Mouse (Mus musculus) thymus, postnatal 36 days (tissue): Measurements from ENCODE around the gene Twist1.

Experiments used
- DNase-seq, 2 experiments: peaks; one replicate each; pipeline ENCODE4 v3.0.0; 2022; ENCODE audit warnings: mixed read lengths in 2 of 2

The Twist1 gene

DNA sequence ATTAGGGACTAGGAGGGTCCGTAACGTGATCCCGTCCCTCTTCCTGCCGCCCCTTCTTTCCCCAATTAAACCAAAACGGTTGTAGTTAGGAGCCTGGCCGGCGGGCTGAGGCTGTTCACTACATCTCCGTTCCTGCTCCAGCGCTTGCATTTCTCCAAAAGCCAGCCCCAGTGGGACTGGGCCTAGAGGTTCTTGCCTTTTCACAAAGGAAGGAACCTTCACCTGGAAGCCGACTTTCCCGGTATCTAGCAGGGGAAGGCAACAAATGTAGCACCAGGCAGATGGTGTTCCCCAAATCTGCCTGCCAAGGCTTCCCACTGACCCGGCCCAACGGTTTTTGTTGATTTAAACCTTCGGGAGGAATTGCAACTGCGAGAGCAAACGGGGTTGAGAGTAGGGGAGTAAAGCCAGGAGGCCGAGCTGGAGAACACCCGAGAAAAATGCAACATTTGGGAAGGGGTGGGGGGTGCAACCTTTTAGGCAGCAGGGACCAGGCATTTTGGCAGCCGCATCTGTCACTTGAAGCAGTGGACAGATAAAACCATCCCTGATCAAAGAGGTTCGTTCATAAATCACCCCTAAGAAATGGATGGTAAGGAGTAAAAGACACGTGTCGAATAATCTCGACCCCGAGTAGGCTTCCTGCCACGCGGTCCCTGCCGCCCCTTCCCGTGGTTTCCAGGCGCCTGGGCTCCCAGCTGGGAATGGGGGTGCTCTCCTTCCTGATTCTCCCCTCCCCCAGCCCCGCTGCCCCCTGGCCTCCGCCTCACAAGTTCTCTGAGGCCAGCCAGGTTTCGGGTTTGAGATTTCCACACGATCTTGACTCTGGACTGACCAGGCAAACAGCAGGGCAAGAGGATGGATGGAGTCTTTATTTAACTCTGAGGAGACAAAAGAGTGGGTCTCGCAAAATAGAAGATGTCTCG lies 9.3 kb downstream of the Twist1 start:
- DNase-seq = no peak

DNA sequence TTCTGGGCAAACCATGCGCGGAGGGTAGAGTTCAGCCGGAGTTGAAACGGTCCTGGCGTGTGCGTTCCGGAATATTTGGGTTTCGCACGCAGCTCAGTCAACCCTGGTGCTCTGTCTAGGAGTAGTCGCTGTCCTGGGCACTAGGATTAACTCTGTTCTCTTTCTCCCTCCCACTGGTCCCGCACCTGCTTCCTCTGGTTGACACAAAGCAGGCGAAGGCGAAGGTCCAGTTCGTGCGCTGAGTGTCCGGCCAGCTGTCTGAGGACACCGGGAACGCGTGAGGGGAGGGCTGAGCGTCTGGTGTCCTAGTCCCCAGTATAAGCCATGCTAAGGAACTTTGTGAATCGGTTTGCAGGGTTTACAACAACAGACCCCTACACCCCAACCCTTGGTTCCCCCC lies 10.0 kb downstream of the Twist1 start:
- no peak for DNase-seq

- DNase-seq = no peak
Observed at GRCm38 (mm10) chr12:33968041-33968897, 10.8 kb downstream of the Twist1 start.

DNA sequence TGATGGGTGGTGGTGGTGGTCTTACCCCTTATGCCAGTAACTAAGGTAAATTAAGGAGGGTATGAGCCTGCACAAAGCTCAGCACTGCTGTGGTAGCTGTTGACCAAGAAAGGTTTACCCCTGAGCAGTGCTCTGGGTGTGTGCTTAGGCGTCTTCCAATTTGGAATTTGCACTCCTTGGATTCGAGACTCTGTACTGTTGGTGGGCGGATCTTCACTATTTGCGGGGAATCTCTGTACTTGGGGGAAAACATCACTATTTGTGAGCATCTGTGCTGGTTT lies 11.4 kb downstream of the Twist1 start:
- DNase-seq = no peak

DNA sequence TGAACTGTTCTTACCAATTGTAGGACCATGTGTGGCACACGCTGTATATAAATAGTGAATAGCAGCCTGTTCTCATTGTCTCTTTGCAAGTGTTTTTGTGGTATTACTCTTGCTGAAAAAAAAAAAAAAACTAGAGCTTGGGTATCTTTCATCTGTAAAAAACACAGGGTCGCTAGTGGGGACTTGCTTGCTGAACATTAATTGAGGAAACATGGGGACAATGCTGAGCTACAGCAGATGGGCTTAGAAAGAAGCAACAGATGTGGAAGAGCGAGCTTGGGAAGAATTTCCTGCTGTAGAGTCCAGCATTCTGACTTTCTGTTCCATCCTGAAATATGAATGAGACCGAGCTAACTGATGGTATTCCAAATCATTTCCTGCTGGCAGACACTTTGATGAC lies 22.7 kb downstream of the Twist1 start:
- no peak for DNase-seq

DNA sequence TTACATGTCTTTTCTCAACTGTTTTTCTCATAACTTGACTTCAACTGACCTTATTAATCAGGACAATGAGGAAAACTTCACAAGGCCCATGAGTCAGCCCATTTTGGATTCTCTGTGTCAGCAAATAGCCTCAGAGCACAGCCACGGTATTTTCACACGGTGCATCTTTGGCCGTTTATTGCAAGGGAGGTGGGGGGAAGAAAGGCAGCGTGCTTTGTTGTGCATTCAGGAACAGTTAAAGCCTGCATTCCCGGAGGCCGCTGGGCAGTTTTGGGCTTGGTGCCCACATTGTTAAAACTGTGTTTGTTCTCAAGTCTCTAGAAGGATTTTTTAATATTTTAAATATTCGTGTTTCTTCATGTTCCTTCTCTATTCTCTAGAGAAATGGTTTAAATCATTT lies 24.0 kb downstream of the Twist1 start:
- no peak for DNase-seq

DNA sequence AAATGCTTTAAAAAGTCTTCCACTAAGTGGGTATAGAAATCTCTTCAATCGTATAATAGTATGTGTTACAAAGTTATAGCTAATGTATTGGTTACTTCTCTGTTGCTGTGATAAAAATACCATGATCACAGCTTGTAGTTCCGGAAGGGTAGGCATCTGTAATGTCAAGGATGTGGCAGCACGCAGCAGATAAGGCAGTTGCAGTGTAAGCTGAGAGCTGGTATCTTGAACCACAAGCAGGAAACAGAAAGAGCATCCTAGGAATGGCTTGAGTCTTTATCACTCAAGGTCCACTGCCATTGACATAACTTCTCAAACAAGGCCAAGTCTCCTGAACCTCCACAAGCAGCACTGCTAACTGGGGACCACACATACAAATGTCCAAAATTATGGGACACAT lies 35.7 kb downstream of the Twist1 start:
- DNase-seq = no peak
